Mouse (Mus musculus) embryo, embryonic 10.5 days (tissue): ENCODE data around the gene Wnt9b.
A peak's percentile ranks its signal among the peaks of the same experiment; 100 is the strongest.

ENCODE experiments used
- DNase-seq: peaks from one replicate; pipeline ENCODE4 v3.0.0-alpha.2; 2015; ENCODE audit warnings: low spot score

Gene Wnt9b

GRCm38 (mm10) chr11:103731594-103731993 is 18.0 kb downstream of the Wnt9b start:
- no peak for DNase-seq

- no peak for DNase-seq
Measured at GRCm38 (mm10) chr11:103729282-103729985, 20.2 kb downstream of the Wnt9b start.

GRCm38 (mm10) chr11:103724331-103724771 is 25.3 kb downstream of the Wnt9b start:
- no peak for DNase-seq

GRCm38 (mm10) chr11:103722040-103722481 is 27.6 kb downstream of the Wnt9b start:
- DNase-seq = peak; percentile 42

DNA sequence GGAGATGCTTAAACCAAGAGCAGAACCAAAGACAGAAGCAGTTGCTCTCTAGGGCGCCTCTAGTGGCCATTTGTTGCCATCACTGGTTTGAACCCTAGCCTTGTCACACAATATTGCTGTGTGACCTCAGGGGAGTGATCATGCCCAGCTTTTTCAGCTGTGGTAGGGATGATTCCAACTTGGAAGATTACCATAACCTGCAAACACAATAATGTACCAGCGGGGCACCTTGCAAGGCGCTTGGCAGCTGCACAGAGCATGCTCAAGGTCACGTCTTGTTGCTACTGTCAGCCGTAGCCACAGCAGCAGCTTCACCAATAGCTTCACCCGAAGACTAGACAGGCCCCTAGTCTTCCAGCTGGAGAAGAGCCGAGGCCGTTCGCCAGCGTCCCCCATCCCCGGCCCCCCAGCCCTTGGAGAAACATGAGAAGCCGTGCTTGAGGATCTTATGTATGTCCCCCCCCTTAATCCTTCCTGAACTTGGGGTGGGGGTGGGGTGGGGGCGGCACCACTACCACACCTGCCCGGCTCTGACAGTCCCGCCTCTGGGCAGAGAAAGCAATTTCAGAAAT is 28.1 kb downstream of the Wnt9b start:
- peak; percentile 76 for DNase-seq

DNA sequence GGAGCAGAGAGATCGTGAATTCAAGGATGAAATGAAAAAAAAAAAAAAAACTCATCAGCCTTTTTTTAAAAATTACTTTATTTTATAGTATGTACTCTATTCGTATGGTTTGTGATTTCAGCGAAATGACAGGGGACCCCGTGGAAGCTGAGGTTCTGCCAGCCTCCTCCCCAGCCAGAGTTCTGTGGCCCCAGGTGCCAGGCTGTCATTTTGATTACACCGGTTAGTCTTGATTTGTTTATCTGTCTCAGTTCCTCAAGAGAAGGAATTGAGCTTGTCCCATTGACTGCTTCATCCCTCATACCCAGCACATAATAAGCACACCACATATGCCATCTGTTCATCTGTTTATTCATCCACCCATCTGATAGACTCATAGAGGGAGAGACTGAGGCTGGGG is 30.2 kb downstream of the Wnt9b start:
- DNase-seq = no peak

DNA sequence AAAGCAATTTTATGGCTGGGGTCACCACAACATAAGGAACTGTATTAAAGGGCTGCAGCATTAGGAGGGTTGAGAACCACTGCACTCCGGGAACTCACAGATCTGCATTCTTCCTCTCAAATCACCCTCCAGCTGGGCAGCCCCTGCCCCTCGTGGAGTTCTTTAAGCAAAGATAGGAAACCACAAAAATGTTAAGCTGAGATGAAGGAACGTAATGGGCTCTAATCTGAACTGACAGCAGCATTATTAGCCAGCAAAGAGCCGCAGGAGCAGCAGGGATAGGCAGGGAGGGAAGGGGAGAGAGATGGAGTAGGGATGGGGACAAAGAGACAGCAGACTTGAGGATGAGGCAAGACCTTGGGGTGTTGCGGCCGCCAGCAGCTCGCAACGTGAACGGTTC is 32.6 kb downstream of the Wnt9b start:
- DNase-seq = no peak

DNA sequence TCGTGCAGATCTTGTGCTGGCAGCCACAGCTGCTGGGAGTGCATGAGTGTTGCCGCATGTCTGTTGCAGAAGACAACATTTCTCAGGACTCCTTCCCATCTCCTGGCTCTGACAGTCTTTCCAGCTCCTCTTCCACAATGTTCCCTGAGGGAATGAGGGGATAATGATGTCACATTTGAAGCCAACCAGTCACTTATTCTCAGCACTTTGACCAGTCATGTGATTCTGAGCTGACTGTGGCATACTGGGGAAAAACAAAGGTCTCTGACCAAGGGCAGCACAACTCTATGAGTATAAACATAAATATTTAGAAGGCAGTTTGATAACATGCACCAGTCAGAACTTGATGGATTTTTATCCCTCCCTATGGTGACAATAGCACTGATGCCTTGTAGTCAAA is 35.5 kb downstream of the Wnt9b start:
- DNase-seq = no peak

GRCm38 (mm10) chr11:103711851-103712587 is 37.6 kb downstream of the Wnt9b start:
- DNase-seq = peak; percentile 18

DNA sequence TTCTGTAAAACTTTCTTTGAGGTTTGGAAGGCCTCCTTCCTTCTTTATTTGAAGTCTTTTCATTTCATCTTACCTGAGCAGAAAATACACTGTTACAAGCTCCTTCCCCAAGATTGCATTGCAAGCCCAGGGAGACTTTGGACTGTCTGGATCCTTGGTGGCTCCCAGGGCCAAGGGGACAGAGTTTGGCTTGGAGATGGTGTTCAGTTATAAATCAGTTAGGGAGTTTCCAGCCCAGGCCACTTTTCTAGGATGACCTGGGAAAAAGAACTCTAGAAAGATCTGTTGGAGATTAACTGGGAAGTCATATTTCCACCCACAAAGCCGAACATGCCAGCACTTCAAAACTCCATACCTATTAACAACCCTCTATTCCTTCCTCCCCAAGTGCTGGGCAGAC is 39.6 kb downstream of the Wnt9b start:
- no peak for DNase-seq

GRCm38 (mm10) chr11:103707005-103707404 is 42.6 kb downstream of the Wnt9b start:
- no peak for DNase-seq

GRCm38 (mm10) chr11:103698226-103698625 is 51.4 kb downstream of the Wnt9b start:
- DNase-seq = no peak

GRCm38 (mm10) chr11:103697565-103698176 is 52.0 kb downstream of the Wnt9b start, which contains the start of gene Gosr2:
Gene Gosr2, minus strand, starts transcription at chr11:103697898.
- peak; percentile 94 for DNase-seq

DNA sequence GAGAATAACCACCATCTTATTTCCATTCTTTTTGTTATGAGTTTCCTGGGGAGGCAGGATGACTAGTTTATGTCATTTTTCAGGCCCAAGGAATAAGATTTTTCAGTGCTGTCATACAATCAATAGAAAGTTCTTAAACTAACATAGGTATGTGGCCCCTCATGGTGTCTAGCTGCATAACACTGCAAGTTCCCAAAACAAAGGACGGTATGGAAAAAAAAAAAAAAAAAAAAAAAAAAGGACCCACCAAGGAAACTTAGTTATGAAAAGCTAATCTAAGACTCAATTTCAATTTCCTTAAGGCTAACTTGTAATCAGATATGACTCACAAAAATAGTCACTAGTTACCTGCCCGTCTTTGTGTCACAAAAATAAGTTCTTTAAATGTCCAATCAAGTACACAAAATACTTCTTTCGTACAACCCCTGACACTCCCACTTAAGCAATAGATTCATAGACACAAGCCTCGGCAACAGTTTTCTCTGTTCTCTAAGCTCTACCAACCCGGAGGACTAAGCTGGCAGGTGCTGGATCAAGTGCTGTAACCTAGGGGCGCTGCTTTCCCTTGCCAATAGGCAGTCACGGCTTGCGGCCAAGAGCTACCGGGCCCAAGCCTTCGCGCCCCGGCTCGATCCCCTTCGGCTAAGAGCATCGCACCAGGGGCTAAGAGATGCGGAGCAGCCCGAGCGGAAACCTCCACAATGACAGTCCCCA is 52.6 kb downstream of the Wnt9b start:
- no peak for DNase-seq

DNA sequence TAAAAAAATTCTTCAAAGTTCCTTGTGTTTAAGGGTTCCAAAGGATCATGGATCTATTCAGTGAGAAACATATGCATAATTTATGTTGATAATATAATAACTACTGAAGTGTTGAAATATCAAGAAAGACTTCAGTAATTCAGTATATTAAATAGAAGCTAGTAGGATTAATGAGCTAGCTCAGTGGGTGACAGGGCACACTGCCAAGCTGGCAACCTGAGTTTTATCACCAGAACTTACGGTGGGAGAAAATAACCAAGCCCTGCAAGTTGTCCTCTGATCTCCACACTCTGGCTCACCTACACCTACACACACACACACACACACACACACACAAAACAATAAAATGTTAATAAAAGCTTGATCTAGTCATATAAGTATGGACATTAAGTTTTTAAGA is 56.4 kb downstream of the Wnt9b start:
- DNase-seq = no peak

DNA sequence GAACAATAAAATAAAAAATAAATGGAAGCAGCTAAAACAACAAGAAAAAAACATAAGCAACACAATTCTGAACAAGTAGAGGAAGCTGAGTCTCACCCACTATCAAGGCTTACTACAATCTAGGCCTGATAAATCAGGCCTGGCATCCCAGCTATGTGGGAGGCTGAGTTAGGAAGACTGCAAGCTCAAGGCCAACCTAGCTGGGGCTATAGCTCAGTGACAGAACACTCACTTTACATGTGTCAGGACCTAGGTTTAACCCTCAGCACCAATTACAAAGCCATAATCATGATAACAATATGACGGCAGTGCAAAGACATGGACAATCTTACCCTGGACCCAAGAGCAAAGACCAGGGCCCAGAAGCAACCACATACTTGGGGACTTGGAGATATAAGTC is 58.6 kb downstream of the Wnt9b start:
- DNase-seq = no peak

- peak; percentile 29 for DNase-seq
Measured at GRCm38 (mm10) chr11:103688980-103689378, 60.6 kb downstream of the Wnt9b start.

DNA sequence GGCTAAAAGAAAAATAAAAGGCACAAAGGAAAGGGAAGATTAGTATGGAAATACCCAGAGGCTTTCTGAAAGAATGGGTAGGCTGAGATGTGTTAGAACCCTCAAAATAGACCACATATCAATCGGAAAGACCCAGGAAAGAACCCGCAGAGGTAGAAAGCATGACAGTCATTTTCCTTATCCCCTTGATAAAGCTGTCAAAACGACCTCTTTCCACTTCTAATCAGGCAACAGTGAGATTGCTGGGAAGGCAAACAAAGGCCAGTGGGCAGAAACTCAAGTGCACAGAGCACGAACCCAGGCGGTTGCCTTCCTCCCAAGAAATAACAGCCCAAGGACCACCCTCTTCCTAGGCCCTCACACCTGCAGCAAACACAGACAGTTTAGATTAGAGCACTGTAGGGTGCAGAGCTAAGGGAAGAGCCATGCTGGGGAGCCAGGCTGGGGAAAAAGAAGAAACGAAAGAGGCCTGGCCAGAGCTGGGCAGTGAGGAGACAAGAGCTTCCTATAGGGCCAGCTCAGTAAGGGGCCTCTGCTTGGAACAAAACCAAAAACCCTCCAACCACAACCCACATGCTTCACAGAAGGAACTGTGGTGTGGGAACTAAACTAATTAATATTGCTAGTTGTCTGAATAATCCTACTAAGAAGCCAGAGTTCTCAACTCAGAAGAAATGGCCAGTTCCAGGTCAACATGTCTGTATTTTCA is 61.2 kb downstream of the Wnt9b start:
- DNase-seq = no peak

DNA sequence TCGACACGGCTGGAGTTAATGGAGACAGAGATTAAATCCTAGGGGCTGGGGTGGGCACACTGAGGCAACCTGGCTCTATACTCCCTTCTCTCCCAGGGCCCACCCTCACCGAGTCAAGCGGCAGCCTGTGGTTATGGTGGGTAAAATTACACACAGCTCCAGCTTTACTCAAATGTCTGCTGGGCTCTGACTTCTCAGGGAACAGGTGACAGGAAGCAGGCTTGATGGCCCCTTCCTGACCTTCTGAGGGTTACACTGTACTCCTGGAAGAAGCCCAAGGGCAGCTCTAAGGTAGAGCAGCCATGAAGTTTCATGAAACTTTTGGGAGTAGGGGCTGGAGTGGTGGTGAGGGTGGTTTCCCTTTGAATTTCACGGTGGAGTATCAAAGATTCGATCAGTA is 62.9 kb downstream of the Wnt9b start:
- DNase-seq = no peak

- no peak for DNase-seq
Measured at GRCm38 (mm10) chr11:103685261-103685736, 64.3 kb downstream of the Wnt9b start.

DNA sequence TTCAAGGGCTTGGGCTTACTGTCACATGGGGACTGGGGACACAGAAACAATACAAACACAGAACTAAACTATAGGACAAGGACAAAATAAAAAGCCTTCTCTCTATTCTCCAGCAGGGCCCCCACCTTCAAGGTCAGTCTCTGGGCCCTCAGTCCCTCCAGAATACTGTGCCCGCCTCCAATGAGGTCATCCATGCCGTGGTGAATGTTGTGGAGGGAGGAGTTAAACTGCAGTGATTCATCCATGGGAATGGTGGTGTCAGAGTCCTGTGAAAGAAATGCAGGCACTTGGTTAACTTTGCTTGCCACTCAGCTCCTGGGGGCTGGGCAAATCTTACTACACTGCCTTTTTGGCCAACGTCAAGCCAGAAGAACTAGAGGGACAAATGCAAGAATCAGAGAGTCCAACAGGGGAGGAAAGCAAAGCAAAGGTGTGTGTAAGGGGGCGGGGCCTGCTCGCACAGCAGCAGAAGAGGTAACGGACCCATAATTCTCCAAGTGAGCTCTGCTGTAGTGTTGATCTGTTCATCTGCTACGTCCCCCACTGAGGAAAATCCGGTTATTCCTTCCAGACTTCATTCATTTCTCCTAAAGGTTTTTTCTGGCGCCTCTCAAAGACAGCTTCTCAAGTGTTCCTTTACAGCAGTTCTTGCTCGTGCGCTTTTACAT is 65.8 kb downstream of the Wnt9b start:
- no peak for DNase-seq
